Mouse (Mus musculus): ENCODE measurements around the gene Slc52a3. TPM values are rescaled to one million over a fixed set of nuclear protein-coding genes. Genes with fewer than 3 reads are reported as not detected.

Slc52a3 gene
- polyA plus RNA-seq (2014; fragmentation: Illumina TruSeq; extraction: RNeasy Lipid Tissue Mini Kit (QIAGEN cat#74804); ENCODE audit: low read depth, low replicate concordance): 0.19 TPM

DNA sequence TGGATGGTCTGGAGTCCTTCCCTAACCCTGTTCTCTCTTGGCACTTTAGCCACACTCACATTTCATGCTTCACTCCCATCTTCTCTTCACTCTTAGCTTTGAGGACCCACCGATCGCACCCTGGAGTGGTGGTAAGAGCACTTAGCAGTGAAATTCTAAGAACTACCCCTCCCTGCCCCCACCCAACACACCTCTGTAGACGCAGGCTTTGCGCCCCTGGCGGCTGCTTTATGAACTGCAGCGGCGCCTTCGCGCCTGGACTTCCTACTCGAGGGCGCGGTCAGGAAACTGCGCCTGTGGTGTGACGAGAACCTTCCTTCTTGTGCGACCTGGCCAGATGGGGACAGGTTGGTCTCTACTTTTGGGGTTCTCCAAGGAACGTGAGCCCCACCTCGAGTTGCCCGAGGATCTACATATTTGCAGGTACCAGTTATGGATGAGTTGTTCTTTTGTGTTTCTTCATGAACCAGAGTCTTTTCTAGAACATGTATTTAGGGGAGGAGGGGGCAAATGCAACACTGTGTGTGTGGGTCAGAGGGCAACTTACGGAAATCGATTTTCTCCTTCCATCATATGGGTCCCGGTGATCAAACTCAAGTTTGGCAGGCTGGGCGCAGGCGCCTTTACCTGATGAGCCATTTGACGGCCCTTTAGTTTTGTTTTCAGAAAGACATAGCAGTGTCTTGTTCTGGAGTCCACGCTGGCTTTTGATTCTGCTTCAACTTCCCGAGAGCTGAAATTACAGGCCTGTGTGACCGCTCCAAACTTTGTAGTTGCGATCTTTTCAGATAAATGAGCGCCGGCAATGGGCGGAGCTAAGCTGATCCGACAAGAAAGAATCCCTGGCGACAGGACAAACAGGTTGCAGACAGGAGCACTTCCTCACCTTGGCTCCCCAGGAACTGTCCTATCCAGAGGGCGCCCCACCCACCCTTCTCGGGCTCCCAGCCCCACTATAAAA, at the start of gene Slc52a3:
Slc52a3 (plus strand) TSS at position 283 of the 961 bp plus-strand sequence.

DNA sequence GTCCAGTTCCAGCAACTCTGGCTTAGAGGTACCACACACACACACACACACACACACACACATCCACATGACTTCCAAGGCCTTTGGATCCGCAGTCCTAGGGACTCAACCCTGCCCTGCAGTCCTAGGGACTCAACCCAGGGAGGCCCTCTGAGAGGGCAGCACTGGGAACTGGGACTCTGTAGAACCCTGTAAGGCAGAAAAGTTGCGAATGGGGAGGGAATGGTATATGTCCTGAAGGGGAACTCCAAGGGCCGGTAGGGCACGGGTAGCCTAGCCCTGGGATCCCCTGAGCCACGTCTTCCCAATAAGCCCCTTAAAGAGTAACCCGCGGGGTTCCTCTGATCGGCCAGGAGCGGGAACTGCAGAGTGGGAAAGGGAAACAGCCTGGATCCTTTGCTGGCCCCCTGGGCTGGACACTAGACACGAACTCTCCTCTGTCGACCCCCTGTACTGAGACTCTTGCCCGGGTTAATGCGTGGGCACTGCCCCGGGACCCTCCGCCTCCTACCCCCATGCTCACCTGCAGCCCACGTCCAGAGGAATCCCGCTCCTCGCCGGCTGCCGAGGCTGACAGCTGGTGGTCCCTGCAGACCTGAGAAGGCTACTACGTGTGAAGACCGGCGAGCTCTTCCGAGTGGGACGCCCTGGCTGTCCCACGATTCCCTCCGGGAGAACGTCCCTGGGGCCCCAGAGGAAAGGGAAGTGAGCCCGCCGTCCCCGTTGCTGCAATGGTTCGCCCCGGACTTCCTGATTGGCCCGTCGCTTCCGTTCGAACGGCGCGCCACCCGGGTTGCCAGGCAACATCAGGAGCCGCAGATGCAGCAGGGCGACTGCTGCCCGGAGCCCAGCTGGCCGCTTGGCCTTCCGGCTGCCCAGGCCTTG, 16.6 kb upstream of the Slc52a3 start, which contains the start of gene Fam110a:
Fam110a (minus strand) TSS at position 750 of the 885 bp plus-strand sequence.

Other genes with a start within 250 kb of the Slc52a3 start
- gene Rspo4, start 153.6 kb upstream of the Slc52a3 start, polyA plus RNA-seq (2014; fragmentation: Illumina TruSeq; extraction: RNeasy Lipid Tissue Mini Kit (QIAGEN cat#74804); ENCODE audit: low read depth, low replicate concordance): not detected
- not detected for gene Angpt4, start 85.3 kb upstream of the Slc52a3 start, polyA plus RNA-seq (2014; fragmentation: Illumina TruSeq; extraction: RNeasy Lipid Tissue Mini Kit (QIAGEN cat#74804); ENCODE audit: low read depth, low replicate concordance)
- gene Fam110a, start 16.3 kb upstream of the Slc52a3 start, polyA plus RNA-seq (2014; fragmentation: Illumina TruSeq; extraction: RNeasy Lipid Tissue Mini Kit (QIAGEN cat#74804); ENCODE audit: low read depth, low replicate concordance): 0.32 TPM
- gene Scrt2, start 85.0 kb downstream of the Slc52a3 start, polyA plus RNA-seq (2014; fragmentation: Illumina TruSeq; extraction: RNeasy Lipid Tissue Mini Kit (QIAGEN cat#74804); ENCODE audit: low read depth, low replicate concordance): not detected
- gene Srxn1, start 109.0 kb downstream of the Slc52a3 start, polyA plus RNA-seq (2014; fragmentation: Illumina TruSeq; extraction: RNeasy Lipid Tissue Mini Kit (QIAGEN cat#74804); ENCODE audit: low read depth, low replicate concordance): 15.8 TPM
- not detected for gene Tcf15, start 147.1 kb downstream of the Slc52a3 start, polyA plus RNA-seq (2014; fragmentation: Illumina TruSeq; extraction: RNeasy Lipid Tissue Mini Kit (QIAGEN cat#74804); ENCODE audit: low read depth, low replicate concordance)
- 111 TPM for gene Csnk2a1, start 230.3 kb downstream of the Slc52a3 start, polyA plus RNA-seq (2014; fragmentation: Illumina TruSeq; extraction: RNeasy Lipid Tissue Mini Kit (QIAGEN cat#74804); ENCODE audit: low read depth, low replicate concordance)

All from liver, adult 10 weeks (tissue).